Mouse (Mus musculus) CH12.LX (cell line): ENCODE measurements around the gene Coq8a.

Experiments
- CHD1 ChIP-seq: IDR thresholded peaks from 2 replicates; pipeline ENCODE4 v1.6.1; 2012; ENCODE audit warnings: low read depth, low read length, improper control_type of control experiment, inconsistent platforms
- CTCF ChIP-seq, 2 experiments: IDR thresholded peaks in 1 of 2; conservative IDR thresholded peaks in 1 of 2; 2 replicates each; pipeline ENCODE4 v1.5.1; 2011 to 2012; ENCODE audit warnings: low read depth in 2 of 2, low read length in 2 of 2, improper control_type of control experiment in 1 of 2, inconsistent platforms in 1 of 2, mild to moderate bottlenecking in 1 of 2, moderate library complexity in 1 of 2
- EP300 ChIP-seq: IDR thresholded peaks from 2 replicates; pipeline ENCODE4 v1.6.1; 2011; ENCODE audit warnings: low read length, improper control_type of control experiment
- ETS1 ChIP-seq: conservative IDR thresholded peaks from 2 replicates; pipeline ENCODE4 v1.6.1; 2012; ENCODE audit warnings: low read depth, mild to moderate bottlenecking, inconsistent platforms, low read length, improper control_type of control experiment, moderate library complexity
- KAT2A ChIP-seq: IDR thresholded peaks from 2 replicates; pipeline ENCODE4 v1.6.1; 2012; ENCODE audit warnings: low read length, improper control_type of control experiment, inconsistent platforms; ENCODE audit not compliant: insufficient replicate concordance
- MAX ChIP-seq: IDR thresholded peaks from 2 replicates; pipeline ENCODE4 v1.6.1; 2011; ENCODE audit warnings: low read length, improper control_type of control experiment
- NELFE ChIP-seq: IDR thresholded peaks from 2 replicates; pipeline ENCODE4 v1.6.1; 2011; ENCODE audit warnings: low read depth, low read length, improper control_type of control experiment
- NRF1 ChIP-seq: IDR thresholded peaks from 2 replicates; pipeline ENCODE4 v1.6.1; 2014; ENCODE audit warnings: low read depth, mild to moderate bottlenecking, inconsistent platforms, low read length, improper control_type of control experiment, moderate library complexity
- POLR2A ChIP-seq: IDR thresholded peaks from 2 replicates; pipeline ENCODE4 v1.6.1; 2011; ENCODE audit warnings: low read depth, mild to moderate bottlenecking, improper control_type of control experiment, low read length
- RAD21 ChIP-seq: IDR thresholded peaks from 2 replicates; pipeline ENCODE4 v1.6.1; 2011; ENCODE audit warnings: low read depth, mild to moderate bottlenecking, low read length, improper control_type of control experiment, moderate library complexity
- SMC3 ChIP-seq: IDR thresholded peaks from 2 replicates; pipeline ENCODE4 v1.6.1; 2011; ENCODE audit warnings: low read depth, low read length, improper control_type of control experiment
- UBTF ChIP-seq: IDR thresholded peaks from 2 replicates; pipeline ENCODE4 v1.6.1; 2012; ENCODE audit warnings: low read depth, mild to moderate bottlenecking, inconsistent platforms, low read length, improper control_type of control experiment, moderate library complexity
- ZNF384 ChIP-seq: IDR thresholded peaks from 2 replicates; pipeline ENCODE4 v1.6.1; 2012; ENCODE audit warnings: low read depth, low read length, improper control_type of control experiment, inconsistent platforms

DNA sequence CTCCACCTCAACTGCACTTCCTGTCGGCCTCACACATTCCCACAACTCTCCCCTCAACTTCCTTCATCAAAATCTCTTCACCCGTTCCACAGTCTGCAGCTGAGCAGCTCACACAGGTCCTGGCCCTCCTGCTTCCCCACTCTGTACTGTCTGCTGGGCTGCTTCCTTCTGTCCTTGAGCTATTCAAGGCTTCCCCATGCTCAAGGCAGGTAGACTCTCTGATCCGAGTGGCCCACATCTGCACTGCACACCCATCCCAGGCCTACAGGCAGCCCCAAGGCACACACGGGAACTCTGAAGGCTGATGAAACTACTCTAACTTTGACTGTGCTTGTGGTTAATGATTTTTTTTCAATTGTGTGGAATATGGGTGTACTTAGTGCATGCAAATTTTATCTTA lies 6.5 kb downstream of the Coq8a start:
- TF ChIP-seq MAX (no peak), CTCF (conservative IDR thresholded peaks at IDR 0.05 in 1 of 2, IDR thresholded peaks at IDR 0.05 in 1 of 2; ENCODE audit: low read depth in 2 of 2, low read length in 2 of 2) (no peak), POLR2A (no peak; the same call in 1 of the 2 replicates), UBTF (0 out of 2 replicates have a peak, but pooled peaks have one; percentile 62), CHD1 (no peak), NELFE (no peak), NRF1 (no peak), ETS1 (0 out of 2 replicates have a peak, but pooled peaks have one; percentile 4), RAD21 (no peak), KAT2A (no peak), ZNF384 (peak; percentile 48), EP300 (0 out of 2 replicates have a peak, but pooled peaks have one; percentile 4), SMC3 (no peak)
